Mouse (Mus musculus) cerebellum, postnatal 10 days (tissue): Measurements from ENCODE around the gene Pbp2.

Experiments used
- DNase-seq, 2 experiments: peaks; one replicate each; pipeline ENCODE4 v3.0.0; 2021; ENCODE audit warnings: mixed read lengths in 2 of 2

The Pbp2 gene

DNA sequence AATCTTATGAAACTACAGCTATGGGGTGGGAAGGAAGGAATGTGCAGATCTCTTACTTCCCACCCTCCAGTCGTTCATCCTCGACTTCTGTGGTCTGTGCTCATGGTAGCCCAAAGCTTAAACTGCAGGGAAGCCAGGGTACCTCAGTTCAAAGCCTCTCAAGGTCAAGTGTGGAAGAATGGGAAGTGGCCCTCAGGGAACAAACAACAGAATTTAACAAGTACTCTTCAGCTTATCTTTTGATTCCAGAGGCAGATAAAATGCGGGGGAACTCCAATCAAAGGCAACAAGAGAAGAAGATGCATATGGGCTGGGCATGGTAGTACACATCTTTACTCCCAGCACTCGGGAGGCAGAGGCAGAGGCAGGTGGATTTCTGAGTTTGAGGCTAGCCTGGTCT lies 9.7 kb downstream of the Pbp2 start:
- DNase-seq, result no peak

GRCm38 (mm10) chr6:135299024-135299550 lies 11.1 kb downstream of the Pbp2 start:
- DNase-seq, result no peak

DNA sequence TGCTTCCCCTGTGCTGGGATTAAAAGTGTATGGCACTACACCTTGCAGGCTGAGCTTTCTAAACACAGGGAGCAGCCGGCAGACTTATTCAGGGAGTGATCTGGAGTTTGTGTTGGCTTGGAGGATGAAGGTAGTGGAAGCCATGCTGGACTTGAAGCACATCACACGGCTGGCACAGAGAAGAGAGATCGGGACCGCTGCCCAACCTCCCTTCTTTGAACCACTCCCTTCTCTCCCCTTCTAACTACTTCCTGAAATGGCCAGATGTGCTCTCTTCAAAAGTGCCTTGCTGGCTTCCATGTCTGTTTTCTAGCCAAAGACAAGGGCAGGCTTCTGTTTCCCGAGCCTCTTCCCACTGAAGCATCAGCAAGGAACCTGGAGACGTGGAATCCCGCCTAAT lies 12.6 kb downstream of the Pbp2 start:
- no peak for DNase-seq

DNA sequence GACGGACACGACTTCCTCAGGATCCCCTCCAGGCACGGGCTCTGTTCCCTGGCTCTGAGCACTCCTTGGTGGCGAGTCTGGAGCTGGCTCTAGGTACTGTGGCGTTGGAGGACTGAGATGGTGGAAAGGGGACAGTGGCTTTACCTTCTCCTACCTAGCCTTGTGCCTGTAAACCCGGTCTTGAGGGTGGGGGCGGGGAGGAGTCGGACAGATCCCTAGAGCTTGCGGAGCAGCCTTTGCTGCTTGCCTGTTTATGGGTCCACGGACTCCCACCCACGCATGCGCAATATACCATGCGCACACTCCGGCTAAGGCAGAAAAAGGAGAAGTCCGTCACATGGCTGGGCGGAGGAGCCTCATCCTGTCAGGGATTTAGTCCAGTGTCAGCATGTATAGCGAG lies 13.9 kb downstream of the Pbp2 start:
- peak in 1 of 2 experiments; percentile 16 for DNase-seq

- peak; percentile 15 to 17 for DNase-seq
Measured at GRCm38 (mm10) chr6:135295082-135295861, 14.9 kb downstream of the Pbp2 start.

- DNase-seq, result no peak
Measured at GRCm38 (mm10) chr6:135294150-135294549, 16.1 kb downstream of the Pbp2 start.

DNA sequence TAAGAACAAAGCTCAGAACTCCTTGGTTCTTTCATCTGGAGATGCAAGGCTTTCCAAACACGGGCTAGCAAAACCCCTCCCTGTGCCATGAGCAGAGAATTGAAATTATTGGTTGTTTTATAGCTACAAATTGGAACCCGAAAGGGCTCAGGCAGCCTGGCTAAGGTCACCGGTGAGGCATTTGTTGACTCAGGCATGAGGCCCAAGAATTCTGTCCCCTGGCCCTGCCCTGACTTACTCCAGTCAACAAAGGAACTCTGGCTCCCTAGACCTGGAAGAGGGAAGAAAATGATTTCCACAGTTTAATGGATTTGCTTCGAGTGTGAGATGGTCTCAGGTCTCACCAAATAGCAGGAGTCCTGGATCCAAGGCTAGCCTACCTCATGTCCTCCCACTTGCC lies 17.8 kb downstream of the Pbp2 start:
- no peak for DNase-seq

DNA sequence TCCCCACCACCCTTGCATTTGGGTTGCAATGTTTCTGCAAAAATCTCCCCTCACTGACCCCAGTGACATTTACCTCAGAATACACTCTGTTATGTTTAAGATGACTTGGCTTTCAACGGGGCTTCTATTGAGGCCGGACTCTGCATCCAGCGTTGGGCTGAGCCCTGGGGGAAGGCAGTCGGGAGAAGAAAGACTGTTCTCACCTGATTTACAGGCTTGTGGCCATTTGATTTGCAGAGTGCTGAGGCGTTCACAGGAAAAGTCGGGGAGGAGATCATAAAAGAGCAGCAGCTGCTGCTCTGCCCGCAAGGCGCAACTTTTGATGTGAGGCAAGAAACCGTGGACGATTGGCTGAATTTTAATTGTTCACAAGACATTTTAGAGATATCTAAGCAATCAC lies 30.3 kb downstream of the Pbp2 start:
- no peak for DNase-seq

- peak; percentile 16 to 30 for DNase-seq
Measured at GRCm38 (mm10) chr6:135279286-135279685, 30.9 kb downstream of the Pbp2 start.

GRCm38 (mm10) chr6:135278302-135278701 lies 31.9 kb downstream of the Pbp2 start:
- DNase-seq, result no peak

GRCm38 (mm10) chr6:135276474-135277295 lies 33.5 kb downstream of the Pbp2 start:
- no peak for DNase-seq

GRCm38 (mm10) chr6:135275231-135275630 lies 35.0 kb downstream of the Pbp2 start:
- DNase-seq, result peak; percentile 48 to 61

GRCm38 (mm10) chr6:135273066-135273465 lies 37.1 kb downstream of the Pbp2 start:
- no peak for DNase-seq

DNA sequence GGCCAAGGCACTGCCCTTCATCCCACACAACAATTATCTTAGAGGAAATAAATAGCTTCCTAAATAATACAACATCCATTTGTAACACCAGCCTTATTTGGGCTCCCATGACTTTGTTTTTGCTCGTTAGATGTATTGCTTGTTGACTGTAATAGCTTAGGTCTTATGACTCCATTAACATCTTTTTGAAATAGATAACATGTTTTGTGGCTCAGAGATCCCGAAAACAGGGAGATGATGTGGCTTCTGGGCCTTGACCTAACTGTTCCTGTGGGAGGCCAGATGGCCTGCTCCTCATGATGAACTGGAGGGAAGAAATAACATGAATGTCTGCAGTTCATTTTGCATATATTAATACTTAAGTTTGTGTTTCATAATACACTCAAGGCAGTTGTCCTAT lies 38.4 kb downstream of the Pbp2 start:
- no peak for DNase-seq

GRCm38 (mm10) chr6:135269626-135270025 lies 40.6 kb downstream of the Pbp2 start:
- DNase-seq, result no peak

DNA sequence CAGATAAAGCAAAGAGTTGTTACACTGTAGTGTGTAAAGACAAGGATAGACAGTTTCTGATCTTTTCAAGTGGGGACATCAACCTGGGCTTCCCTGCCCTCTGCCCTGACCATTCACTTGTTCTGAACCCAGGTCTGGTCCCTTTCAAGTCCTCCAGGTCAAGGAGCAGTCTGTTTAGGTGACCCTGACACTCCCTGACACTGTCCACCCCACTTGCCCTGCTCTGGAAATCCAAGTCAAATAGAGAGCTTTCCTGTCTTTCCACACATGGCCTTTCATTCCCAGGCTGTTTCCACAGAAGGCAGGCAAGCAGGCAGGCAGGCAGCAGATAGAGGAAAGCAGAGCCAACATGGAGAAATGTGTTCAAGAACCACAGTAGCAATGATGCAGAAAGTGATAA lies 41.8 kb downstream of the Pbp2 start:
- no peak for DNase-seq

DNA sequence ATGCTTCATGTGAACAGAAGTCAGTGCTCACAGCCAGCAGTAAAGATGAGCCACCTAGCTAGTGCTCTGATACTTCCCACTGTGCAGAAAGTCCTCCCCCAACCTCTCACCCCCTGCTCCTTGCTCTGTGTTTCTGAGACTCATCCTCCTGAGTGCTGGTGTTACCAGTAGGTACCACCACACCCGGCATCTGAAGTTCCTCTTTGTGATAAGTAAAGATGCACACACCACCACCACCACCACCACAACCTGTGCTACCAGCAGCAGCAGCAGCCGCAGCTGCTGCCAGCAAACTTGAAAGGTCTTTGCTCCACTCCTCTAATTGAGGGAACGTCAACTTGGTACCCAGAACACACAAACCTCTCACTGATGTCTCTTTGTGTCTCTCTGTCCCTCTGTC lies 43.0 kb downstream of the Pbp2 start:
- DNase-seq, result no peak

GRCm38 (mm10) chr6:135266056-135266455 lies 44.1 kb downstream of the Pbp2 start:
- DNase-seq, result no peak

DNA sequence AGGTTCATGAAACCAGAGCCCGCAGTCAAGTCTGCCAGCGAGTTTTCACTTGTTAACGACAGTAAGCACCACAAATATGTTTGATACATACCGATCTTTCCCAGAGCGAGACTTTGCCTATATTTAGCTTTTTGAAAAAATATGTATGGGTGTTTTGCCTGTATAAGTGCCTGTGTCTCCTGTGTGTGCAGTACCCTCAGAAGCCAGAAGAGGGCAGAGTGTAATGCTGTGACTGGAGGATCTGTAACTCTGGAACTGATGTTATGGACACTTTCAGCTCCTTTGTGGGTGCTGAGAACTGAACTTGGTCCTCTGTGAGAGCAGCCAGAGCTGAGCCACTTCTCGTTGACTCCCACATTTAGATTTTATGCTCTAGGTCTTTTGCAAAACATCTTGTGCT lies 46.1 kb downstream of the Pbp2 start:
- DNase-seq, result no peak

DNA sequence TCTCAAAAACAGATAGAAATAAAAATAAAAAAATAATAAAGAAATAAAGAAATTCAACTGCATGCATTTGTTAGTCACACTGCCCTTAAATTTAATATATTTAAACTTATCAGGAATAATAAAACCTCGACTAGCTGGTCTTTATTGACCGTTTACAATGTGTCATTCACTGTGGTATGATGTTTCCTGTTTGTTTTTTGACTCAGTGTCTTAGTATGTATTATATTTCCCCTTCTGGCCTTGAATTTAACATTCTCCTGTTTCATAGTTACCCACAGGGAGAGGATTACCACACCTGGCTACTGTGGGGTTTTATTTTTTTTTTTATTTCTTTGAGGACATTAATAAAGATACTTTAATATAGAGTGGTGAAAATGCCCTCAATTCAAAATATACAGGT lies 47.6 kb downstream of the Pbp2 start:
- DNase-seq, result no peak

DNA sequence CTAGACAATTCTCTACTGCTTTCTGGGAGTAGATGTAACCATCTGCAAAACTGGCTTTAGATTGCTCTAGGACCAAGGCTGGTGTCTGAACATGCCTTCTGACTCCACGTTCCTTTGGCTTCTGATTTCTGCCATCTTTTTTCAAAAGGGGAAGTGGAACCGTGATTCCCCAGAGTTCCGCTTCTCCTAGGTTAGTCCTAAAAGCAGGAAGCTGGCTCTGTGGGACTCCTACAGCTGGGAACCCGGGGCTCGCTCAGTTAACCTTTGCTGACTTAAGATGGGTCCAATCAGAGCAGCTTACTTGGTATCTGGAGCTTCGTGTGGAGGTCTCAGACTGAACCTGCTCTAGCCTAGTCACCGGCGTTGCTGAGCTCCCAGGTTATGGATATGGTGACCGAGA lies 49.1 kb downstream of the Pbp2 start:
- no peak for DNase-seq

DNA sequence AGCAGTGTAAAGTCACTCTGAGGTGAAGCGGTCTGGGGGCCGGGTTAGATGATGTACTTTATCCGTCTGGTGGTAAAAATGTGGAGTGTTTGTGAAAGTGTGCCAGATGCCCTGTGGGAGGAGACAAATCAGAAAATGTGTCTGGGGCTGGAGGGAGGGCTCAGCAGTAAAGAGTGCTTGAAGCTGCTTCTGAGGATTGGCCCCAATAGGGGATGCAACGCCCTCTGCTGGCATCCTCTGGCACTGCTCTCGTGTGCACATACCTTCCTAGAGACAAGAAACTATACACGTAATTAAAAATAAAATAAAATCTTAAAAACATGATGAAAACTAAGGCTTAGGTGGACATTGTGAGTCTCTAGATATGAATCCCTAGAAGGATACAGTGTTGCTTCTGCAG lies 49.8 kb downstream of the Pbp2 start:
- DNase-seq, result no peak
